Mouse (Mus musculus) bone marrow, adult 2 months (tissue): Measurements from ENCODE around the gene Aco2.

Experiments used
- CTCF ChIP-seq: fragments of 200-500 bp; IDR thresholded peaks from 2 replicates; pipeline ENCODE4 v1.5.1; 2011; ENCODE audit warnings: low read length, control low read depth; ENCODE audit not compliant: control insufficient read depth, insufficient read depth
- POLR2A ChIP-seq: fragments of 200-500 bp; IDR thresholded peaks from 2 replicates; pipeline ENCODE4 v1.6.1; 2011; ENCODE audit warnings: low read depth, mild to moderate bottlenecking, control low read depth, low read length, borderline replicate concordance; ENCODE audit not compliant: control insufficient read depth

DNA sequence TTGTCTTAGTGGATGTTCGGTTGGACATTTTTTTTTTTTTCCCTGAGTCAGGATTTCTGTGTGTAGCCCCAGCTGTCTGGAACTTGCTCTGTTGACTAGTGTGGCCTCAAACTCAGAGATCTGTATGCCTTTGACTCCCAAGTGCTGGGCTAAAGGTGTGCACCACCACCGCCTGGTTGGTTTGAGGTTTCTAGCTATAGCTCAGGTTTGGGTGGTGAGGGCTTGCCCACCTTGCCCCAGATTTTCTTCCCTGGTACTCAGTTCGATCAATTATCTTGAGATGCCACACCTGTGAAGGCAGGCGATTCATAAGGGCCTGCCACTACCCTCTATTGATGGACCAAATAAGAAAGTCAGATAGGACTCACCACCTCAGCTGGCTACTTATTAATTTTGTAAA, 24.9 kb upstream of the Aco2 start:
- TF ChIP-seq CTCF (no peak), POLR2A (no peak)
